Mouse (Mus musculus) heart, adult 2 months (tissue): ENCODE results near the gene Zfp607b. TPM values are rescaled to one million over a fixed set of nuclear protein-coding genes. Genes with fewer than 3 reads are reported as not detected.

Source experiments
- DNase-seq, 2 experiments: peaks; one replicate each; pipeline ENCODE4 v3.0.0; 2021
- H3K27ac ChIP-seq: fragments of 200-600 bp; 2 replicates; pipeline ENCODE4 v1.8.1; 2022
- H3K27me3 ChIP-seq: fragments of 200-500 bp; 2 replicates; pipeline ENCODE4 v1.6.1; 2012; ENCODE audit warnings: mild to moderate bottlenecking, low read length, inconsistent platforms, mixed read lengths; ENCODE audit not compliant: control insufficient read depth, insufficient read depth
- H3K36me3 ChIP-seq: fragments of 200-500 bp; 2 replicates; pipeline ENCODE4 v1.6.1; 2012; ENCODE audit warnings: low read length, inconsistent platforms; ENCODE audit not compliant: control insufficient read depth, insufficient read depth
- H3K4me1 ChIP-seq: fragments of 200-500 bp; 2 replicates; pipeline ENCODE4 v1.6.1; 2011; ENCODE audit warnings: low read length; ENCODE audit not compliant: control insufficient read depth, insufficient read depth
- H3K4me3 ChIP-seq: fragments of 200-600 bp; 2 replicates; pipeline ENCODE4 v1.8.1; 2022
- H3K79me2 ChIP-seq: fragments of 200-500 bp; replicated peaks from 2 replicates; pipeline ENCODE4 v1.6.1; 2012; ENCODE audit warnings: mild to moderate bottlenecking, inconsistent platforms, low read length, moderate library complexity, mixed read lengths; ENCODE audit not compliant: control insufficient read depth, insufficient read depth
- H3K9ac ChIP-seq: fragments of 200-500 bp; 2 replicates; pipeline ENCODE4 v1.6.1; 2012; ENCODE audit warnings: low read depth, mild to moderate bottlenecking, control low read depth, inconsistent platforms, low read length, mixed read lengths
- CTCF ChIP-seq: fragments of 200-600 bp; IDR thresholded peaks from 2 replicates; pipeline ENCODE4 v1.8.1; 2022; ENCODE audit warnings: antibody characterized with exemption, mild to moderate bottlenecking, moderate library complexity
- EP300 ChIP-seq: fragments of 200-500 bp; IDR thresholded peaks from 2 replicates; pipeline ENCODE4 v1.6.1; 2011; ENCODE audit warnings: low read depth, low read length, control low read depth; ENCODE audit not compliant: insufficient read depth
- POLR2A ChIP-seq: fragments of 200-500 bp; IDR thresholded peaks from 2 replicates; pipeline ENCODE4 v1.6.1; 2011; ENCODE audit warnings: mild to moderate bottlenecking, low read depth, low read length, control low read depth; ENCODE audit not compliant: insufficient read depth
- WGBS: fragments of 180-500 bp; shearing (Covaris S2); methylation state at CpG from one replicate; pipeline ENCODE4 v1.1.7; 2018; 5-methylcytosine and 5-hydroxymethylcytosine counted together
- intact Hi-C: fragments of 180-260 bp; cut with DNase I; formaldehyde crosslinking; loops from one replicate; pipeline ENCODE4 v1.15.1; 2025
- polyA plus RNA-seq: library from polyadenylated mRNA; depleted of rRNA; stranded (reverse); fragments of >200 nt; gene quantifications from 2 replicates; pipeline ENCODE4 v1.2.3, GENCODE M21; 2012
- total RNA-seq, 2 experiments: library from RNA; stranded (reverse); gene quantifications; 2 replicates each; pipeline ENCODE4 v1.2.3; 2021

The Zfp607b gene
- total and polyA plus RNA-seq, 3 experiments = 0.20 to 0.52 (median 0.42) TPM

GRCm38 (mm10) chr7:27687836-27688235 lies 1.3 kb upstream of the Zfp607b start:
- DNase-seq = no peak
- H3K27ac ChIP-seq = no peak overlapping the region
- H3K4me3 ChIP-seq = no peak overlapping the region
- 72% methylated on average over 3 of the region's 3 CpGs for WGBS
- H3K36me3 ChIP-seq = no peaks in the 10 kb centered on the region
- no peaks in the 10 kb centered on the region for H3K27me3 ChIP-seq
- intact Hi-C loops = loop anchor here (2.0 to 5.0 kb wide), 4 partner anchors 13 to 556 kb away; partner anchors contain the start of genes Akt2, Ltbp4 and Map3k10
- no peaks in the 10 kb centered on the region for H3K79me2 ChIP-seq
- no peak for TF ChIP-seq EP300
- TF ChIP-seq POLR2A = no peak
- TF ChIP-seq CTCF = no peak
- H3K9ac ChIP-seq = no peak overlapping the region
- no peaks in the 10 kb centered on the region; the same call in 1 of the 2 replicates for H3K4me1 ChIP-seq

GRCm38 (mm10) chr7:27688246-27688788 lies 823 bp upstream of the Zfp607b start:
- Histone ChIP-seq H3K4me1 (no peaks in the 10 kb centered on the region; the same call in 1 of the 2 replicates), H3K27me3 (no peaks in the 10 kb centered on the region), H3K27ac (peak overlapping the region; percentile 47; the same call in 1 of the 2 replicates), H3K79me2 (no peaks in the 10 kb centered on the region), H3K9ac (no peak overlapping the region), H3K4me3 (peak overlapping the region; percentile 58), H3K36me3 (no peaks in the 10 kb centered on the region)
- TF ChIP-seq EP300 (no peak), CTCF (no peak), POLR2A (no peak)
- DNase-seq = no peak
- intact Hi-C loops = loop anchor here (2.0 to 5.0 kb wide), 4 partner anchors 14 to 556 kb away; partner anchors contain the start of genes Akt2, Ltbp4 and Map3k10
- WGBS = 31% methylated on average over 14 of the region's 14 CpGs

- TF ChIP-seq CTCF (peak; percentile 71), EP300 (no peak), POLR2A (no peak)
These were observed 1.9 kb downstream of the Zfp607b start for GRCm38 (mm10) chr7:27691076-27691475.

GRCm38 (mm10) chr7:27696711-27697110 lies 7.6 kb downstream of the Zfp607b start:
- no peak for DNase-seq
- Histone ChIP-seq H3K27me3 (no peaks in the 10 kb centered on the region), H3K4me3 (no peak overlapping the region), H3K79me2 (no peaks in the 10 kb centered on the region), H3K9ac (no peak overlapping the region), H3K27ac (no peak overlapping the region), H3K36me3 (no peaks in the 10 kb centered on the region), H3K4me1 (no peaks in the 10 kb centered on the region)
- TF ChIP-seq CTCF (no peak), EP300 (no peak), POLR2A (no peak)
- intact Hi-C loops = no loop called here
- 64% methylated on average over 3 of the region's 3 CpGs for WGBS

More at GRCm38 (mm10) chr7:27691076-27691475, 1.9 kb downstream of the Zfp607b start:
- intact Hi-C loops = loop anchor here (2.0 kb wide), 1 partner anchor 34 kb away; no protein-coding TSS in a partner anchor
- Histone ChIP-seq H3K9ac (no peak overlapping the region), H3K4me1 (no peaks in the 10 kb centered on the region; the same call in 1 of the 2 replicates), H3K79me2 (no peaks in the 10 kb centered on the region), H3K36me3 (no peaks in the 10 kb centered on the region), H3K27me3 (no peaks in the 10 kb centered on the region), H3K4me3 (no peak overlapping the region), H3K27ac (no peak overlapping the region)
- DNase-seq = peak; percentile 21 to 35
- 39% methylated on average over 5 of the region's 5 CpGs for WGBS

- Histone ChIP-seq H3K4me1 (no peaks in the 10 kb centered on the region), H3K4me3 (no peak overlapping the region), H3K79me2 (no peaks in the 10 kb centered on the region), H3K27me3 (no peaks in the 10 kb centered on the region), H3K9ac (no peak overlapping the region), H3K27ac (no peak overlapping the region), H3K36me3 (no peaks in the 10 kb centered on the region)
- intact Hi-C loops = no loop called here
- WGBS = 83% methylated on average over 7 of the region's 7 CpGs
- TF ChIP-seq POLR2A (no peak), CTCF (no peak), EP300 (no peak)
- no peak for DNase-seq
These were observed 21.3 kb downstream of the Zfp607b start for GRCm38 (mm10) chr7:27710402-27710801.

GRCm38 (mm10) chr7:27721951-27722350 lies 32.8 kb downstream of the Zfp607b start:
- Histone ChIP-seq H3K4me1 (no peaks in the 10 kb centered on the region), H3K9ac (no peak overlapping the region), H3K27ac (no peak overlapping the region), H3K27me3 (no peaks in the 10 kb centered on the region), H3K4me3 (no peak overlapping the region), H3K79me2 (no peaks in the 10 kb centered on the region), H3K36me3 (no peaks in the 10 kb centered on the region)
- 87% methylated on average over 8 of the region's 8 CpGs for WGBS
- no peak for DNase-seq
- intact Hi-C loops = no loop called here
- TF ChIP-seq CTCF (no peak), EP300 (no peak), POLR2A (no peak)
